Mouse (Mus musculus) left cerebral cortex, adult 2 months (tissue): ENCODE results near the gene Nt5m. TPM values are rescaled to one million over a fixed set of nuclear protein-coding genes. Genes with fewer than 3 reads are reported as not detected.

Source experiments
- DNase-seq, 2 experiments: peaks; one replicate each; pipeline ENCODE4 v3.0.0; 2021 to 2022; ENCODE audit warnings: low spot score in 2 of 2, mixed read lengths in 1 of 2; ENCODE audit errors: extremely low spot score in 1 of 2
- H3K27ac ChIP-seq: fragments of 200-600 bp; 2 replicates; pipeline ENCODE4 v1.8.1; 2022
- H3K4me3 ChIP-seq: fragments of 200-600 bp; 2 replicates; pipeline ENCODE4 v1.8.1; 2022
- CTCF ChIP-seq: fragments of 200-600 bp; IDR thresholded peaks from 2 replicates; pipeline ENCODE4 v1.8.1; 2022; ENCODE audit warnings: antibody characterized with exemption, mild to moderate bottlenecking, moderate library complexity
- intact Hi-C: fragments of 180-260 bp; cut with DNase I; formaldehyde crosslinking; loops from one replicate; pipeline ENCODE4 v1.15.1; 2025
- total RNA-seq, 2 experiments: library from RNA; stranded (reverse); gene quantifications; 2 replicates each; pipeline ENCODE4 v1.2.3; 2021

Gene Nt5m
- total RNA-seq, 2 experiments from 2014 or later = 49.5 to 51.1 TPM

DNA sequence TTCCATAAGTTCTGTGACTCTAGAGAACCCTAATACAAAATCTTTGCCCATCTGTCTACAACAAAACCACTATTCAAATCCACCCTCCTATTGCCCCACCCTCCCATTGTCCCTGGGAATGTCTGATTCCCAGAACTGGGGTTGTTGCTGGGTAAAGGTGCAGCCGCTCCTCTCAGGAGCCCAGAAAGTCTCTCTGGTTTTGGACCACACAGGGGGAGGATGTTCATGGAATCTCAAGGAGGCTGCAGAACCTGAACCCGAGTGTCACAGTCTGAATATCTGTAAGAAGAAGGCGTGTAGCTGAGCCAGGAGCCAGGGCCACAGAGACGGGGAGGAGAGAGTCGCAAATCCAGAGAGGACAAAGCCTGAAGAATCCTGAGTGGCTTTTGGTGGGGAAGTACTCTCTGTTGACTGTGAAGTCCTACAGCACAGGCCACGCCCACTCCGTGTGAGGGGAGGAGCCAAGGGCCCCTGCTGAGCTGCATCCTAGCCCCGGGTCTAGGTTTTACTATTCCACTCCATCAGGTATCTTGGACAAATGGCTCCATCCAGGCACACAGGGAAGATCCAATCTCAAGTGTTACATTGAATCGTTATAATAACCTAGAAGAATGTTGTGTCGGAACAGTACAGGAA lies 54.0 kb downstream of the Nt5m start:
- intact Hi-C loops = no loop called here
- Histone ChIP-seq H3K4me3 (no peak overlapping the region), H3K27ac (no peak overlapping the region)
- no peak for TF ChIP-seq CTCF
- DNase-seq = no peak

DNA sequence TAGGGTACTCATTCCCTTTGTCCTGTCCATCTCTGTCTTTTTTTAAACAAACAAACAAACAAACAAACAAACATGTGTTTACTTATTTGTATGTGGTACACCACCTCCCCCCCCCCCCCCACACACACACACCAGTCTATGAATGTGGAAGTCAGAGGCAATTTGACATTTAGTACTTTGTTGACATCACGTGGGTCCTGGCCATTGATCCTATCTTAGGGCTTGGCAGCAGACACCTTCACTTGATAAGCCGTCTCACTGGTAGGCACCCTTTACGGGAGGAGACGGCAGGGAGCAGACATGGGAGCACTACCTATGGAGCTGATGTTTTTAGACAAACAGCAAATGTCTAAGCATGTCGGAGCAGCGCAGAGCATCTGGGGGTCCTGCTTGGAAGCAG lies 55.7 kb downstream of the Nt5m start:
- Histone ChIP-seq H3K4me3 (no peak overlapping the region), H3K27ac (no peak overlapping the region)
- DNase-seq = no peak
- intact Hi-C loops = no loop called here
- TF ChIP-seq CTCF = no peak

DNA sequence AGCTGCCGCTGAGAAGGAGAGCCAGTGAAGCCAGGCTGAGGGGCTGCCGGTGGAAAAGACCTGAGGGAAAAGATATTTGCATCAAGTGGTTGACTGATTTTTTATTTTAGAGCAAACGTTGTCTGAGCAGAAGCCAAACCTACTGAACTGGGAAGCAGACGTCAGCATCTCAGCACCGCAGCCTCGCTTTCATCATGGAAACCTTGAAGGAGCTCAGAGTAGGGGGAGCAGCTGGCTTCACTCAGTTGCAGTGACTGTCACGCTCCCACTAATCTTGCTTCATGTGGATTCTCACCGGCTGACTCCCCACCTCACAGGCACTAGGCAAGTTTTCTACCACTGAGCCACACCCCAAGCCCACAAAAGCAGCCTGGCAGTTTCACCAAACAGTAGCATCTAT lies 56.1 kb downstream of the Nt5m start:
- Histone ChIP-seq H3K27ac (no peak overlapping the region), H3K4me3 (no peak overlapping the region)
- DNase-seq = no peak
- TF ChIP-seq CTCF = no peak
- intact Hi-C loops = no loop called here

DNA sequence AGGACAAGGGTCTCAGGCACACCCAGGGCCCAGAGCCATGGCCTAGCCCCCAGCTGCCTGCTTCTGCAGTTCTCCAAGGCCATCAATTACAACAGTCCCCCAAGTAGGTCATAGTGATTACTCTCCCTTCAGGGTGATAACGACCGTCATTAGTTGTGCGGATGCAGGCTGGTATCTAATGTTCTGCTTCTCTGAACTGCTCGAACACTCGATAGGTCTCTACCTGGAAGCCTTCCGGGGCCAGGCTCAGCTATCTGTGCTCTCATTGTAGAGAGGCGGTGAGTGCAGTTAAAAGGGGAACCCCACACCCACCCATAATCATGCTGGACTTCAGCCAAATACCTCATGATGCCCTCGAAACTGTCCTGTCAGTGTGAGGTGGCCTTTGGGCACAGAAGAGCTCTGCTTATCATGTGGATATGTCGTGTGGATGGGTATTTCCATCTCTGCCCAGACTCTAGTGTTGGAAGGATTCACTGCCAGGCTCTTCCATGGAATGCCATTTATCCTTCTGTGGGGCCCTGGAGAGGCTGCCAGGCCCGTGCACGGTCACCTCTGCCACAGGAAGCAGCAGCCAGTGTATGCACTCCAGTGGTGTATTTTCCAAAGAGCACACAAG lies 58.8 kb downstream of the Nt5m start:
- intact Hi-C loops = no loop called here
- no peak for DNase-seq
- Histone ChIP-seq H3K27ac (no peak overlapping the region), H3K4me3 (no peak overlapping the region)
- no peak for TF ChIP-seq CTCF

DNA sequence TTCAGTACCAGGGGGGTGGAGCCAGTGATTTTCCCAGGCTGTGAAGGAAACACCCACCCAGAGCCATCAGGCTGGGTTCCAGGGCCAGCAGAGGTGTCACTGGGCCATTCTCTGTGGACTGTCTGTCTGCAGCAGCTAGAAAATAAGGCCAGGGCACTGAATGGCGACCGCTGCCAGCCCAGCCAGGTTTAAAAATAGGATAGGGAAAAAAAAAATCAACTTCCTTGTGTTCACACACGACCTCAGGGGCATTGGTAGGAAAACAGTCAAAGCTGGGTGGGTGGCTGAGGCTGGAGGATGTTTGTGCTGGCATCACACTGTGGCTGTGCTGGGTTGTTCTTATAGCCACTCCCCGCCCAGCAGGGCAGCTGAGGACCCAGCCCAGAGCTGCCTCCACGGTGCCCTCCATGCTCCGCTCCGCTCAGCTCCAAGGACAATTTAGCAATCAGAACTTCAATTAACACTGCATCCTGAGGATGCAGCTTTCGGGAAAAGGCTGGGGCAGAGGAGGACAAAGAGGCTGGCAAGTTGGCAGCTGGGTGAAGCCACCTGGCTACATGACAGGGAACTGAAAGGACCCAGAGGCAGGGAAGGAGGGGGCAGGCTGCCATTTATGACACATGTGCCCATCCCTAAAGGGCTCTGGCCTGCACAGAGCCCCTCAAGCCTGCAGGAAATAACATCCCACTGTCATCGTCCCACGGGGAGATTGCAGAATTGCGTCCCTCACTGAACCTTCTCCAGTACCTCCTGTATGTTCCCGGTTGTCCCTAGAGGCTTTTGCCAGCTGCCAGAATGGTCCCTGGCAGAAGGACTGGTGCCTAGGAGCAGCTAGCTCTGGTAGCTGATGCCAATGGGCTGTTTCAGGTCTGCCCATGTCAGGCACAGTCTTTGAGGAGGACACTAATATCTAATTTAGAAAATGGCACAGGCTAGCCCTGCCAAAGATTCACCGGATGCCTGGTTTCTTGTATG lies 60.8 kb downstream of the Nt5m start:
- Histone ChIP-seq H3K27ac (peak overlapping the region; percentile 56; the same call in 1 of the 2 replicates), H3K4me3 (no peak overlapping the region)
- no peak for TF ChIP-seq CTCF
- intact Hi-C loops = no loop called here
- peak in 1 of 2 experiments; percentile 13 for DNase-seq

DNA sequence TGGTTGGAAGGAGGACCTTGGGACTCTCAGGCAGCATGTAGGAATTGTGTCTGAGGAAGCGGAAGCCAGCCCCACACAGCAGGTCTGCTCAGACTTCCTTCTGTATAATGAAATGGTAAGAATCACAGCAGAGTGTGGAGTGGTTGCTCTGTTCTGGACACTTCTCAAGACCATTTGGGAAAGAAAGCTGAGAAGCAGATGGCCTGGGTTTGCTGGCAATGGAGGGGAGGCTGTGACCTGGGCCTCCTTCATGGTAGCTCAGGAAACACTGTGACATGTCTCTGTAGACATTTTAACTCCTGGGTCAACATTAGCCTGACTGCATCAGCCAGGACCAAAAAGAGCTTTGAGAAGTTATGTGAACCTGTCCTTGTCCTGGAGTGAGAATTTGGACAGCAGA lies 61.7 kb downstream of the Nt5m start:
- Histone ChIP-seq H3K27ac (no peak overlapping the region), H3K4me3 (no peak overlapping the region)
- DNase-seq = no peak
- intact Hi-C loops = no loop called here
- no peak for TF ChIP-seq CTCF

DNA sequence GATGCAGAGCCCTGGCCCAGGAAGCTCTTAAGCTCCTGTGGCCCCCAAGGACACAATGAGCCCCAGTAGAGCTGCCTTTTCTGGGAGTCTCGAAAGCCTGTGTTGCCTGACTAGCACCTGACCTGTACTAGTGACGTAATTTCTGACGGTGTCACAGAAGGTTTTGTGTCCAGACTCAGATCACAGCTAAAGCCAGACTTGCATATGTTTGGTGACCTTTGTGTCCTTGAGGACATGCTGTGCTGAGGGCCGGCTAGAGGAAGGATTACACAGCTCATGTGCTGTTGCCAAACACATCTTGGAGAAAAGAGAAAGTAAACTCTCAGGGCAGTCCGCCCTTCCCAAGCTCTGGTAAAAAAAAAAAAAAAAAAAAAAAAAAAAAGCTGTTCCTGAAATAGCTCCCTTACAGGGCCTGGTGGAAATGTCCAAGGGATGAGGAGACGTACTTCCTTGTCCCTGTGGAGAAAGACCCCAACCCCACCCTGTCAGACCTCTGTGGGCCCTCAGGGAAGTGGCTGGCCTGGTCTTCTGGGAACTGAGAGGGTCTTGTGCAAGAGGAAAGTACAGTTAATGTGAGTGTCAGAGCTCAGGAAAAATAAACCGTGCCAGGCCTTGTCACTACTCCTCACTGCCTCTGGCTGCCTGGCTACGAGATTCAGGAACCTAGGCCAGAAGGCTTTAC lies 62.9 kb downstream of the Nt5m start:
- no peak for DNase-seq
- intact Hi-C loops = no loop called here
- no peak for TF ChIP-seq CTCF
- H3K27ac ChIP-seq = peak overlapping the region; percentile 65
- H3K4me3 ChIP-seq = no peak overlapping the region

DNA sequence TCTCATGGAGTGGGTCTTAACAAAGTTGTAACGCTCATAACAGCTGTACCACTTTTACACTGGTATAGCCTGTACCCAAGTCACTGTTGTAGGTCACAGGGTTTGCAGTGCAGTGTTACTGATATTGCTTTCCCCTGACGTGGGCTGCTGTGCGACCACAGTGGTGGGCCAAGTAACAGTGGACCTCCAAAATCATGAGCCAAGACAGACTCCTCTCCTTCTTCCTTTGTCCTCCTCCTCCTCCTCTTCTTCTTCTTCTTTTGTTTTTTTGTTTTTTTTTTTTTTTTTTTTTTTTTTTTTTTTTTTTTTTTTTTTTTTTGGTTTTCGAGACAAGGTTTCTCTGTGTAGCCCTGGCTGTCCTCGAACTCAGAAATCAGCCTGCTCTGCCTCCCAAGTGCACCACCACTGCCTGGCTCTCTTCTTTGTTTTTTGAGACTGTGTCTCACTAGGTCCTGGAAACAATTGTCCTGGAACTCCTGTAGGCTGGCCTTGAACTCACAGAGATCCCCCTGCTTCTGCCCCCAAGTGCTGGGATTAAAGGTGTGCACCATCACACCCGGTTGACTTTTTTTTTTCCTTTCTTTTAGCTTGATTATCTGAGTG lies 67.4 kb downstream of the Nt5m start:
- H3K4me3 ChIP-seq = no peak overlapping the region
- no peak for TF ChIP-seq CTCF
- no peak for DNase-seq
- intact Hi-C loops = no loop called here
- no peak overlapping the region for H3K27ac ChIP-seq

DNA sequence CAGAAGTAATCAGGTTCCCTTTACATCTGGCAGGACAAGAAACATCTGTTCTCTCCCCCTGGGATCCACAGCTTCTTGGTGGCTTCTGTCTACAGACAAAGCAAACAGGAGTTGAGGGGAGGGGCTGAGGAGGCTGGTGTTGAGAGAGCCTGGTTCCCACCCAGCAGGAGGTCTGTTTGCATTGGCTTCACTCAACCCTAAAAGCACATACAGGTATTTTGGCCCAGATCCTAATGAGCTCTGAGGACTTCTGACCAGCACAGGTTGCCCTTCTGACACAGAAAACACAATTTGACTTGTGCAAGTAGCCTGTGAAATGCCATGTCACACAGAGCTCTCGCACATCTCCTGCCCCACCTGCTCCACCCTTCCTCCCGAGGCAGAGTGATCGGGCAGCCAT lies 69.2 kb downstream of the Nt5m start:
- TF ChIP-seq CTCF = no peak
- no peak for DNase-seq
- intact Hi-C loops = no loop called here
- Histone ChIP-seq H3K27ac (no peak overlapping the region), H3K4me3 (no peak overlapping the region)

DNA sequence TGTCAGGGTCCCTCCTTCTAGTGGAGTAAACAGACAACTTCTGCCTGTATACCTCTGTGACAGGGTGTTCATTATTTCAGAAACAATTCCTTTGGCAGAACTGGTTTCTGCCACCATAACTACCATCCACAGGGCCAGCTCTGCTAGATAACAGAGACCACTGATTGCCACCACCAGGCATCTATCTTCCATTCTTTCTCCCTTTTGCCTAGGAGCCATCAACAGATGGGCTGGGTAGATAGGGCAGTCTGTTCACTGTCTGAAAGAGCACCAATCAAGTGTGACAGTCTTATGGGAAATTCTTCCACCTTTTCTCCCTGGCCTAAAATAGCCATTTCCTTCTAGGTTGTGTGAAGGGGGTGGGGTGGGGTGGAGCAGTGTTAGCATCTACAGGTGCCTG lies 71.3 kb downstream of the Nt5m start:
- TF ChIP-seq CTCF = no peak
- Histone ChIP-seq H3K4me3 (no peak overlapping the region), H3K27ac (no peak overlapping the region)
- DNase-seq = no peak
- intact Hi-C loops = no loop called here

DNA sequence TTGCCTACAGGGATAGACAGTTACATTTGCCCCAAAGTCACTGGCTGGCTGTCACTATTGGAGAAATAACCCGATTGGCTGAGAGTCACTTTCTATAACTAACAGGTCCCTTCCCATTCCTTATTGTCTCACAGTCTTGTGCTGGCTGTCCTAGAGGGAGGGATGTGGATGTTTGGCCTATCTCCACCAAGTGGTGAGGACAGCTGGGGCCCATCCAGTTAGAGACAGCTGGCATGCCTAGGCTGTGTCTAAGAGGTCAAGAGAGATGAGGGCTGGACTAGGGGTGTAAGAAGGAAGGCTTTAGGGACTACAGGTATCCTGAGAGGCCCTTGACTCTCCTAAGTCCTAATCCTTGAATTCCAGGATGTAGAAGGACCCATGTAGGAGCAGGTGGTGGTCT lies 72.3 kb downstream of the Nt5m start:
- TF ChIP-seq CTCF = no peak
- Histone ChIP-seq H3K27ac (no peak overlapping the region), H3K4me3 (no peak overlapping the region)
- intact Hi-C loops = no loop called here
- no peak for DNase-seq

DNA sequence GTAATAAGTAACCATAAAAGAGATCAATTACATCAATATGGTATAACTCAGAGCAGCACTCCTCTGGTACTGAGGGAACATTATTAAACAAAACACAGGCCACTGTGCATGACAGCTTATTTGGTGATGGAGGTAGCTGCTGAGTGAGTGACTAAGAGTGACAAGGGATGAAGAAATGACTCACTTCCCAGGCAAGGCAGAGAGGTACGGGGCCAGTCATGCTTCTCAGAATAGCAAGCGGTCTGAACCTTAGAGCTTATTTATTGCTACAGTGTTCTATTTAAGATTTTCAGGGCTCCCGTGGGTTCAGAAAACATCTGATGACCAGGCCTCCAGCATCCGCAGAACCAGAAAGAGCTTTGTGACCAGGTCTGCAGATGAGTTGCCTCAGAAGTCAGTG lies 74.5 kb downstream of the Nt5m start:
- DNase-seq = no peak
- no peak for TF ChIP-seq CTCF
- H3K4me3 ChIP-seq = no peak overlapping the region
- intact Hi-C loops = no loop called here
- no peak overlapping the region for H3K27ac ChIP-seq
